Mouse (Mus musculus): ENCODE results near the gene Trem3. TPM values are rescaled to one million over a fixed set of nuclear protein-coding genes. Genes with fewer than 3 reads are reported as not detected.
A peak's percentile ranks its signal among the peaks of the same experiment; 100 is the strongest.

Trem3 gene
- polyA plus RNA-seq, 1 experiment from 2014 or later = not detected

GRCm38 (mm10) chr17:48250631-48251030, 3.1 kb downstream of the Trem3 start:
- H3K4me3 ChIP-seq = no peak overlapping the region
- no peak for DNase-seq (ENCODE audit: extremely low spot score, low spot score)
- no peaks in the 10 kb centered on the region for H3K27me3 ChIP-seq (ENCODE audit: poor library complexity, severe bottlenecking)
- H3K4me1 ChIP-seq = no peaks in the 10 kb centered on the region
- no peaks in the 10 kb centered on the region for H3K36me3 ChIP-seq (replicated peaks)
- no peak overlapping the region for H3K27ac ChIP-seq
- no peaks in the 10 kb centered on the region; the same call in 1 of the 2 replicates for H3K9me3 ChIP-seq
- WGBS = 92% methylated on average over 7 of the region's 7 CpGs

DNA sequence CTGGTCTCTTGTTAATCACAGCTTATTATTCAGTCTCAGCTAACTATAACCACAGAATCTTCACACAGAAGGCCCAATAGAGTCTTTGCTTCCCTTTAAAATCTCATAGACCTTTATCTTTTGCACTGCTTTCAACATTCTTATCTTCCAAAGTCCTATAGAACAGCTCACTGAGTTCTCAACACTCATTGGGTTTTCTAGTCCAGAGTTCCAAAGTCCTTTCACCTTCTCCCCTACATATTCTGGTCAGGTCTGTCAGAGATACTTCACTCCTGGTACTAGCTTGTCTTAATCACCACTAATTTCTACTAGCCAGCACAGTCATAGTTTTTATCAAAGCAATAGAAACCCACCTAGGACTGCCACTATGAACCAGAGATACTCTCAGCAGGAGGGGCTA, 9.0 kb downstream of the Trem3 start:
- H3K4me3 ChIP-seq = no peak overlapping the region
- H3K4me1 ChIP-seq = no peaks in the 10 kb centered on the region
- DNase-seq (ENCODE audit: extremely low spot score, low spot score) = no peak

GRCm38 (mm10) chr17:48261868-48262267, 14.3 kb downstream of the Trem3 start:
- peaks cover 21% of the 10 kb centered on the region for H3K4me1 ChIP-seq
- H3K36me3 ChIP-seq (replicated peaks) = no peaks in the 10 kb centered on the region
- 88% methylated on average over 2 of the region's 2 CpGs for WGBS
- no peak overlapping the region for H3K27ac ChIP-seq
- DNase-seq (ENCODE audit: extremely low spot score, low spot score) = no peak
- H3K9me3 ChIP-seq = peaks cover 13% of the 10 kb centered on the region; the same call in 1 of the 2 replicates
- H3K4me3 ChIP-seq = no peak overlapping the region
- H3K27me3 ChIP-seq (ENCODE audit: poor library complexity, severe bottlenecking) = peaks cover 39% of the 10 kb centered on the region

More for the DNA sequence above, 9.0 kb downstream of the Trem3 start:
- Histone ChIP-seq H3K9me3 (peaks cover 13% of the 10 kb centered on the region; the same call in 1 of the 2 replicates), H3K27ac (no peak overlapping the region), H3K36me3 (replicated peaks) (no peaks in the 10 kb centered on the region), H3K27me3 (ENCODE audit: poor library complexity, severe bottlenecking) (peaks cover under 1% of the 10 kb centered on the region; the same call in 1 of the 2 replicates)

DNA sequence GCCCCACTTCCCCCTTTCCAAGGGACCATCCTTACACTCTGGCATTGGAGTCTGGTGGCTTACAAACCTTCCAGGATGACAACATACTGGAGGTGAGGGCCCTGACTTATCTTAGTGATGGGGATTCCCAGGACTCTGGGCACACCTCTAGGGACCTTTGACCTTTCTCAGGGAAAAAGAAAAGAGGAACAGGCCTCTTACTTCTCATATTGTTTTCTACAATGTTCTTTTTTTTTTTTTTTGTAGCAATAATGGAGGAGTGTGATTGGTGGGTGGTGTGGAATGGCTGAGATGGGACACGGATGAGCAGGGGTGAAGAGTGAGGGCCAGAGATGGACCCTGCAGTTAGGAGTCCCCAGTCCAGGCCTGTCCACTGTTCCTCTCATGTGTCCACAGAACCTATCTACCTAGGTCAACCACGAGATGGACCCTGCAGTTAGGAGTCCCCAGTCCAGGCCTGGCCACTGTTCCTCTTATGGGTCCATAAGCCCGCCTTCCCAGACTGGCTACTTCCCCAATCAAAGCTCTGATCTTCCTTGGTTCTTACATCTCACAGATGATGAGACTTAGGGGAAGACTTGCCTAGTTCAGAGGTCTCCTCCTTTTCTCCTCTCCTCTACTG, 16.3 kb downstream of the Trem3 start, which contains the start of gene Treml4:
Treml4 (plus strand) TSS at position 555 of the 622 bp plus-strand sequence.
- Histone ChIP-seq H3K9me3 (peaks cover 12% of the 10 kb centered on the region; the same call in 1 of the 2 replicates), H3K4me3 (no peak within 1 kb of the TSS), H3K36me3 (replicated peaks) (no peaks in the 10 kb centered on the region), H3K27ac (no peak within 1 kb of the TSS; the same call in 1 of the 2 replicates), H3K27me3 (ENCODE audit: poor library complexity, severe bottlenecking) (peaks cover 51% of the 10 kb centered on the region), H3K4me1 (peaks cover 29% of the 10 kb centered on the region)
- no peak for DNase-seq (ENCODE audit: extremely low spot score, low spot score)
- 95% methylated on average over 3 of the region's 3 CpGs for WGBS

DNA sequence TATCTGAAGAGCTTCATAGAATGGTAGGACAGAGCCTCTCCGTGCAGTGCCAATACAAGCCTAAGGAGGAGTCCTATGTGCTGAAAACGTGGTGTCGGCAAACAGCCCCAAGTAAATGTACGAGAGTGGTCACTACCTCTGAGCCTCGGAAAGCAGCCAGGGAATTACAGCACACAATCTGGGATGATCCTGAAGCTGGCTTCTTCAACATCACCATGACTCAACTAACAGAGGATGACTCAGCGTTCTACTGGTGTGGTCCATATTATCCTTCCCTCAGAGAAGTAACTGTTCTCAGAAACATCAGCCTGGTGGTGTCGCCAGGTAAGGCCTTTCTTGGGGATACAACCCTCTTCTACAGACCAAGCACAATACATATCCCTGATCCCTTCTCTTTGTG, 17.1 kb downstream of the Trem3 start:
- no peak overlapping the region for H3K4me3 ChIP-seq
- DNase-seq (ENCODE audit: extremely low spot score, low spot score) = no peak
- H3K36me3 ChIP-seq (replicated peaks) = no peaks in the 10 kb centered on the region
- 93% methylated on average over 7 of the region's 7 CpGs for WGBS
- H3K4me1 ChIP-seq = peaks cover 29% of the 10 kb centered on the region
- peaks cover 3% of the 10 kb centered on the region; the same call in 1 of the 2 replicates for H3K9me3 ChIP-seq
- H3K27ac ChIP-seq = no peak overlapping the region; the same call in 1 of the 2 replicates
- peaks cover 56% of the 10 kb centered on the region for H3K27me3 ChIP-seq (ENCODE audit: poor library complexity, severe bottlenecking)

DNA sequence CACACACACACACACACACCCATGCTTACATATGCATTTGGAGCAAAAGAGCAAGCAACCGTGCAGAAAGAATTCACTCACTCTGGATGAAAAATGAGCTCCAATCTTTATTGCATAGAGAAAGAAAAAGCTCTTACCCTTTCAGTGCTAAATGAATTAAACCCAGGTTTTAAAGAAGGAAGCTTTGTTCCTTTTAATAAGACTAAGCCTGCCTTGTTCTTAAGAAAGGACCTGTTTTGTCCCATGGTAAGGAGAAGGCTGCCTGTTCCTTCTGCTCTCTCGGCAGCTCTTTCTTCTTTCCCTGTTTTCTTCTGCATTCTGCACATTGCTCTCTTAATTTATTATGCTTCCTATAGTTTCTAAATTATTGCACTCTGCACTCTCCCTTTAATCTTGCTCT, 18.6 kb downstream of the Trem3 start:
- H3K36me3 ChIP-seq (replicated peaks) = no peaks in the 10 kb centered on the region
- H3K9me3 ChIP-seq = no peaks in the 10 kb centered on the region
- H3K27ac ChIP-seq = 0 out of 2 replicates have a peak overlapping the region, but pooled peaks have one; percentile 48
- peaks cover 62% of the 10 kb centered on the region for H3K27me3 ChIP-seq (ENCODE audit: poor library complexity, severe bottlenecking)
- WGBS = 19% methylated on average over 2 of the region's 2 CpGs
- H3K4me3 ChIP-seq = no peak overlapping the region
- peaks cover 29% of the 10 kb centered on the region for H3K4me1 ChIP-seq
- DNase-seq (ENCODE audit: extremely low spot score, low spot score) = peak; percentile 36

DNA sequence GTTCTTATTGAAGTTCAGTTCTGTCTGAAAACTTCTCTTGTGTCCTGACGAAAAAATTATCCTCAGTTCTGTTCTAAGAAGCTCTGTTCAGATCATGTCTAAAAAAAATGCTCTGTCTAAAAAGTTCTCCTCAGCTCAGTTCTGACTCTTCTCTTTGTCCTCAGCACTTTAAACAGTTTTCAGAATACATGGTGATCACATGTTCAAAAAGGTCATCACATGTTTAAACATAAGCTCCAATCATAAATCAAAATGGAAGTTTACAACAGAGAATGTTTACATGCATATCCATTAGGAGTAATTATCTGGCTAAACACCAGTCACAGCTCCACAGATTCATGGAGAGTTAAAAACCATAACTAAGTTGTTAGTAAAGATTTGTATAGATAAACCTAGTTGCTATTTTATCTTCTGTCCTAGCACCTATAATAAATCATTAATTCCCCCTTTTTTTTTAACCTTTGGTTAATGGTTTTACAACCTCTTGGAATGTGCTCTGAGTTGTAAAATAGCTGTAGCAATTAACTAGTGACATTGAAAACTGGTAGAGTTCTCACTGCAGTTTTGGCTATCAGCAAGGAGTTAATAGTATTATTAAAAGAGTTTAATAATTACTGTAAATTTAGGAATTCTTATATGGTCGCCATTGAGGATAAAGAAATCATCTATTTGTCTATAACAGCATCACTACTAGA, 19.2 kb downstream of the Trem3 start:
- 0 out of 2 replicates have a peak overlapping the region, but pooled peaks have one; percentile 48 for H3K27ac ChIP-seq
- peaks cover 29% of the 10 kb centered on the region for H3K4me1 ChIP-seq
- no peaks in the 10 kb centered on the region for H3K36me3 ChIP-seq (replicated peaks)
- WGBS = 42% methylated on average over 2 of the region's 2 CpGs
- no peaks in the 10 kb centered on the region for H3K9me3 ChIP-seq
- no peak for DNase-seq (ENCODE audit: extremely low spot score, low spot score)
- no peak overlapping the region for H3K4me3 ChIP-seq
- peaks cover 59% of the 10 kb centered on the region for H3K27me3 ChIP-seq (ENCODE audit: poor library complexity, severe bottlenecking)

DNA sequence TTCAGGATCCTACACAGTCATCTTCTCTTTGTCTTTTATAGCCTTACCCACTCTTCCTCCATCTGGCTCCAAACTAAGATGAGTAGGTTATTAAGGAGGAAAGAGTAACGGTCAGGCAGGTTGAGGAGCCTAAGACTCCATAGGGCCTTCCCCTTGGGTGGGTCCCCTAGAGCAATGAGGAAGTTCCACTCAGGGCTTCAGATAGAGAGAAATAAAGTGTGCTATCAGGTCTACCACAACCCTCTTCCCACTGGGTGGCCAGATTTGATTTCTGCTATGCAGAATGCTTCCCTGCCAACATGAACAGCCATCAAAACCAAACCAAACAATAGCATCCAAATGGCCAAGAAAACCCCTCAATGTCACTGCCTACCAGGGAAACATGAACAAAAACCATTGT, 20.0 kb downstream of the Trem3 start:
- WGBS = 95% methylated on average over 1 of the region's 1 CpGs
- no peaks in the 10 kb centered on the region for H3K36me3 ChIP-seq (replicated peaks)
- no peaks in the 10 kb centered on the region for H3K9me3 ChIP-seq
- no peak overlapping the region for H3K4me3 ChIP-seq
- no peak overlapping the region for H3K27ac ChIP-seq
- no peak for DNase-seq (ENCODE audit: extremely low spot score, low spot score)
- peaks cover 53% of the 10 kb centered on the region for H3K27me3 ChIP-seq (ENCODE audit: poor library complexity, severe bottlenecking)
- H3K4me1 ChIP-seq = peaks cover 29% of the 10 kb centered on the region

DNA sequence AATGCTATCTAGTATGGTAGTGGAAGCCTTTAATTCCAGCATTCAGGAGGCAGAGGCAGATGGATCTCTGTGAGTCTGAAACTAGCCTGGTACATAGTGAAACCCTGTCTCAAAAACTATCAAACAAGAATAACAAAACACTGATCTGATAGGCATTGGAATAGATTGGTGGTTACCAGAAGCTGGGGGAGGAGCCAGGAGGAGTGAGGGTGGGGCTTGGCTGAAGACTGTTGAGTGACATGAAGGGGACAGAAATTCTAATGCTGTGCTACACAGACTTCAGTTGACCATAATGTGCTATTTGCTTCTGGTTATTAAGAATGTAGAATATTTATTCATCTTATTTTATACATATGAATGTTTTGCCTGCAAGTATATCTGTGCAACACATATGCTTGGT, 20.7 kb downstream of the Trem3 start:
- H3K9me3 ChIP-seq = no peaks in the 10 kb centered on the region
- peaks cover 50% of the 10 kb centered on the region for H3K27me3 ChIP-seq (ENCODE audit: poor library complexity, severe bottlenecking)
- DNase-seq (ENCODE audit: extremely low spot score, low spot score) = no peak

DNA sequence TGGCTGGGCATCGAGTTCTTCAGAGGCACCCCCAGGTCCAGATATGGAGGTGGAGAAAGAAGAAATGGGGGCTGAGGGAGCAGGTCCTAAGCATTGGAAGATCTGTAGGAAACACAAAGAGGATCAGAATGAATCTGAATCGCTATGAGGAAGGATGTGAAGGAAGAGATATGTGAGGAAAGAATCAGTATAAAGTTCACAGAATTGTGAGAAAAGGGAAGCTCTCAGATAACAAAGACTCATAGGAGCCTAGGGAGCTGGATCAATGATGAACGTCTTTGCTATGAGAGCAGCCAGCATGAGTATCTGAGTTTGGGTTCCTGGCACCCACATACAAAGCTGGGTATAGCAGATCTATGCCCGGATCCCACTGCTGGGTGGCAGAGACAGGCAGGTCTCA, 22.3 kb downstream of the Trem3 start:
- H3K36me3 ChIP-seq (replicated peaks) = no peaks in the 10 kb centered on the region
- no peaks in the 10 kb centered on the region for H3K9me3 ChIP-seq
- peaks cover 39% of the 10 kb centered on the region for H3K27me3 ChIP-seq (ENCODE audit: poor library complexity, severe bottlenecking)
- H3K4me3 ChIP-seq = no peak overlapping the region
- no peak overlapping the region for H3K27ac ChIP-seq
- DNase-seq (ENCODE audit: extremely low spot score, low spot score) = no peak
- peaks cover 28% of the 10 kb centered on the region for H3K4me1 ChIP-seq
- WGBS = 80% methylated on average over 4 of the region's 4 CpGs

More for the DNA sequence above, 20.7 kb downstream of the Trem3 start:
- Histone ChIP-seq H3K4me3 (no peak overlapping the region), H3K27ac (no peak overlapping the region), H3K36me3 (replicated peaks) (no peaks in the 10 kb centered on the region), H3K4me1 (peaks cover 29% of the 10 kb centered on the region)

DNA sequence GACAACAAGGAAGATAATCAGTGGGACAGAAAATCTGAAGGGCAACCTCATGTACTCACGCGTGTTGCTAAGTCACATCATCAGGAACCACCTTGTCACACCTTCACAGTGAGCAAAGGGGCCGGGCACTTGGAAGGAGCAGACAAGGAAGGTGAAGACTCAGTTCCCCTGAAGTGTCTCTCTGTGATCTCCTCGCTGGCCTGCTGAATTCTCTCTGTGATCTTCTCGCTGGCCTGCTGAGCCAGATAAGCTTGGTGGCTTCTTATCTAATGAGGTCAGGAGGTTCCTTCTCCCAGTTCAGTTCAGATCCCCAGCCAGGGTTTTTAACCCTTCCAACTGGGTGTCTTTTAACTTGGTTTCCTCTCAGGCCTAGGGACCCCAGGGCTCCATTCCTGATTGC, 24.6 kb downstream of the Trem3 start:
- 86% methylated on average over 5 of the region's 5 CpGs for WGBS
- Histone ChIP-seq H3K9me3 (no peaks in the 10 kb centered on the region), H3K36me3 (replicated peaks) (no peaks in the 10 kb centered on the region), H3K27me3 (ENCODE audit: poor library complexity, severe bottlenecking) (peaks cover 32% of the 10 kb centered on the region), H3K27ac (peak overlapping the region; percentile 9; the same call in 1 of the 2 replicates), H3K4me1 (peaks cover 16% of the 10 kb centered on the region), H3K4me3 (no peak overlapping the region)
- no peak for DNase-seq (ENCODE audit: extremely low spot score, low spot score)

DNA sequence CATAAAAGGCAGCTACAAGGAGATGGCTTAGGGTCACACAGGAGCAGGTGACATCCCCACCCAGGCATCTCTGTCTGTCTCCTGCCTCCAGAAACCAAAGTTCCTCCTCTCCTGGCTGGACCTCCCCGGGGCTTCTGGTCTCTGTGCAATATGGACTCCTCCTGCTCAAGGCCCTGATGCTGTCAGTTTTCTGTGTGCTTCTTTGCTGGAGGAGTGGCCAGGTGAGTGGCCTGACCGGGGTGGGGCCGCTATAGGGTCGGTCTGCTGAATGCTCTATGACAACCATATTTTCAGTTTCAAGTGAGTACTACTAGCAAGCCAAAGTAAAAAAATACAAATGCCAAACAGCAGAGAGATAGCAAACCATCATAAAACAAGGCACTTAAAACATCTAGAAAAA, 25.0 kb downstream of the Trem3 start:
- Histone ChIP-seq H3K27ac (peak overlapping the region; percentile 9; the same call in 1 of the 2 replicates), H3K4me3 (no peak overlapping the region), H3K4me1 (peaks cover 12% of the 10 kb centered on the region), H3K27me3 (ENCODE audit: poor library complexity, severe bottlenecking) (peaks cover 27% of the 10 kb centered on the region), H3K9me3 (no peaks in the 10 kb centered on the region), H3K36me3 (replicated peaks) (no peaks in the 10 kb centered on the region)
- WGBS = 92% methylated on average over 4 of the region's 4 CpGs
- DNase-seq (ENCODE audit: extremely low spot score, low spot score) = no peak

DNA sequence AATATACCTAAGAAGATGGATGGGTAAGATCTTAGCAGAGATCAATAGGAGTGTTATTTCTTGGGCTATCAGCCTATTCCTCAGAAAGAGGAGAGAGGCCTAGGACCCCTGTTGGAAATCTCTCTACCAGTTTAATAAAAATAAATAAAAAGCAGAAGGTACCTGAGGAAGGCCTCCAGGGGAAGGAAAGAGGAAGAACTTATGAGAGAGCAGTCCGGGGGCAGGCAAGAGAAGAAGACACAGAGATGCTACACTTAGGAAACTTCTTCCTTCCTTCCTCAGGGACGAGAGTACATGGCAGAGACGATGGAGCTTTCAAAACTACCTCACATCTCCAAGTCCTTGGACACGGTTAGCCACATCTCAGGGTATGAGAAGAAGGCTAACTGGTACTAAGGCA, 26.5 kb downstream of the Trem3 start:
- Histone ChIP-seq H3K4me1 (peaks cover 11% of the 10 kb centered on the region), H3K9me3 (no peaks in the 10 kb centered on the region), H3K27ac (no peak overlapping the region), H3K36me3 (replicated peaks) (no peaks in the 10 kb centered on the region), H3K27me3 (ENCODE audit: poor library complexity, severe bottlenecking) (peaks cover 20% of the 10 kb centered on the region; the same call in 1 of the 2 replicates), H3K4me3 (no peak overlapping the region)
- 82% methylated on average over 4 of the region's 4 CpGs for WGBS
- DNase-seq (ENCODE audit: extremely low spot score, low spot score) = no peak
